Mouse (Mus musculus) gastrocnemius, adult 18-20 months (tissue): ENCODE measurements around the gene Nbl1. TPM values are rescaled to one million over a fixed set of nuclear protein-coding genes. Genes with fewer than 3 reads are reported as not detected.
A peak's percentile ranks its signal among the peaks of the same experiment; 100 is the strongest.

Source experiments
- DNase-seq: peaks from one replicate; pipeline ENCODE4 v3.0.0; 2021; ENCODE audit warnings: low spot score
- total RNA-seq, 2 experiments: library from RNA; stranded (reverse); gene quantifications; 2 replicates each; pipeline ENCODE4 v1.2.3; 2021

The Nbl1 gene
- total RNA-seq, 2 experiments from 2014 or later = 18.5 to 29.9 TPM

DNA sequence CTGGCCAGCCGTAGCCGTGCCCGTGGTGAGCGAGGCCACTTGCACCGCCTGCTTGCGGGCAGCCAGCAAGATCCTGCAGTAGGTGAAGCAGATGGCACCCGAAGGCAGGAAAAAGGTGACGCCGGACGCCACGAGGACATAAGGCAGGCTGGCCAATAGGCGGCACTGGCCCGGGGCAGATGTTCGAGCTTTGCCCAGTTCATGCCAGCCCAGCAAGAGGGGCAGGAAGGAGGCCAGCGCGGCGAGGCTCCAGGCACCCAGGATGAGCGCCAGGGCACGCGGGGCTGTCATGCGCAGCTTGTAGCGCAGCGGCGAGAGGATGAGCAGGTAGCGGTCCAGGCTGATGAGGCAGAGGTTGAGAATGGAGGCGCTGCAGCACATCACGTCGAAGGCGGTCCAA is 18.7 kb downstream of the Nbl1 start:
- peak; percentile 60 for DNase-seq

DNA sequence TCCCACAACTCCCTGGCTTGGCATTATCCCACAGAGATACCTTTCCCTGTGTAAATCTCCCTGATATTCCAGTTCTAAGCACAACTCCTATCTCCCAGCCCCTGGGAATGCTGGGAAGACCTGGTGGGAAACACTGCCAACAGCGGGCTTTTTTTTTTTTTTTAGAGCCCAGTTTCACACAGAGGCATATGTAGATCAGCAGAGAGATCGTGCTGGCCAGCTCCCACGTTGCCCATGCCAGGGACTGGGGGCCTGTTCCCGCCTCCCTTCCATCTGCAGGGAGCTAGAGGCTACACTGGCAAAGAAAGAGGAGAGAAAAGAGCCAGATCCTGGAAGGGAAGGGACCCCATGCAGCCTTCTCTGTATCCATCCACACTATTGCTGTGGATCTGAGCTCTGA is 24.5 kb downstream of the Nbl1 start:
- no peak for DNase-seq

DNA sequence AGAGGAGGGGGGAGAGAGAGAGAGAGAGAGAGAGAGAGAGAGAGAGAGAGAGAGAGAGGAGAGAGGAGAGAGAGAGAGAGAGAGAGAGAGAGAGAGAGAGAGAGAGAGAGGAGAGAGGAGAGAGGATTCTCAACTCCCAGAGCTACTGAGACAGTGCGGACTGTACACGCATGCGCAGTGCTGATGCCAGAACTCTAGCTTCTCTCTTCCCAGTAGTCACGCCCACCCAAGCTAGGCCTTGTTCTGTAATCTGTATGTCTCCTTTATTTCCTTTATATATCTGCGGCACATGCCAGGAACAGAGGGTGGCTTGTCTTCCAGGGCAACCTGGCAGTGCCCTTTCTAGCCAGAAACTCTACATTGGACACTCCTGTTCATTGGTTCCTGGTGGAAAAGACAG is 28.0 kb downstream of the Nbl1 start:
- no peak for DNase-seq

DNA sequence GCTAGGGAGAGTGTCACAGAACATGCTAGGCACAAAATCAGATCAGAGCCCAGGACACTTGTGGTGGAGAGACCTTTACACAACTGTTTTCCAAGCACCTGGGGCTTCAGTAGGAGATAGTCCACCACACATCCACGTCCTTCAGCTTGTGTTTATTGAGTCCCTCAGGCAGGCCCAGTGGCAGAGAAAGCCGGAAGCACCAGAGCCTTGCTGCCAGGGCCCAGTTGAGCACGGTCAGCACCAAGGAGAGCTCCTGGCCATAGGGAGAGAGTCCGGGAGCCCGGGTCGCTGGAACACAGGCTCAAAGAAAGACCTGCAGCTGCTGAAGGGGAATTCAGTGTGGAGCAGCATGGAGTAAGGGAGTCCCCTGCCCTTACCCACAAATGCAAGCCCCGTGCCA is 33.2 kb downstream of the Nbl1 start:
- DNase-seq = no peak

DNA sequence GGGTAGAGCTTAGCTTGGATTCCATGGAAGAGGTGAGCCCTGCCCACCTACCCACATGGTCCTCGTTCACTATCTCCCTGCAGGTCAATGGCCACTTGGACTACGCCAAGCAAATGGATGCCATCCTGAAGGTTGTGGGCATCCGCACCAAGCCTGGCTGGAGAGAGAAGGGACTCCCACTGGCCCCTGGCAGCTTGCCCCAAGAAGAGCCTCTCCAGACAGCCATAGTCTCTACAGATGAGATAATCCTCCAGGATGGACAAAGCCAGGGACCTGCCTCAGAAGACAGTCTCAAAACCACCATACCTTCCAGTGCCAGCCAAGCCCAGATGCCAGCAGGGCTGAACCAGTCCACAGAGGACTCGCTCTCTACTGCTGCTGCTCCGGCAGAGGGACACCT is 34.8 kb downstream of the Nbl1 start:
- DNase-seq = no peak

DNA sequence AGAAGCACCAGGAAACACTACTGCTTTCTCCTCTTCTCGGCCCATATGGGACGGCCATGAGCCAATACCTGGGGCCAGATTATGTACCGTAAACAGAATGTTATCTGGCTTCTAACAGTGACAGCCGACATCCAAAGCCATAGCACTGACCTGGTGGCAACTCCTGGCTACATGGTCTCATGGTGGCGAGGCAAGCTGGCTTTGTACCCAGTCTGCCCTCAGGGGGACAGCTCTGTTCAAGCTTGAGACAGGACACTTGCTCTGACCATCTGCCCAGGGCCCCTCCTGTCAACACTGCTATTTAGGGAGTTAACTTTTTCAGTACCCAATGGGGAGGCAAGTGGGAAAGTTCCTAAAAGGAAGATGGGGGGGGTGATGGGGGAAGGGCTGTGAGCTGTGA is 35.5 kb downstream of the Nbl1 start:
- DNase-seq = no peak

DNA sequence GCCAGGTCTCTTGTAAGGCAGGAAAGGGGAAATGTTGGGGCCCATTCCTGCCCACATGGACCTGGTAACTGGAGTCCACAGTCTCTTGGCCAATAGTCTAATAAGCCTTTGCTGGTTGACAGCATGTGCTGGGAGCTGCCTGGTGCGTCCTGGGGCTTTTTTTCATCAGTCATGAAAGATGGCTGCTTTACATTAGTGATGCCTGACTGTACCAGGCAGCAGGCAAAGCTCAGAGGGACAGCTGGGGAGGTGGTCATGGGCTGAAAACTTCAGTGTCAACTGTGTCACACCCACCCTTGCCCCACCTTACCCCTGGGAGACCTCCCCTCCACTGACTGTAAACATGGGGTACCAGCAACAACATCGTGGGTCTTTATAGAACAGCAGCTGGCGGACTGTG is 37.0 kb downstream of the Nbl1 start:
- DNase-seq = no peak

DNA sequence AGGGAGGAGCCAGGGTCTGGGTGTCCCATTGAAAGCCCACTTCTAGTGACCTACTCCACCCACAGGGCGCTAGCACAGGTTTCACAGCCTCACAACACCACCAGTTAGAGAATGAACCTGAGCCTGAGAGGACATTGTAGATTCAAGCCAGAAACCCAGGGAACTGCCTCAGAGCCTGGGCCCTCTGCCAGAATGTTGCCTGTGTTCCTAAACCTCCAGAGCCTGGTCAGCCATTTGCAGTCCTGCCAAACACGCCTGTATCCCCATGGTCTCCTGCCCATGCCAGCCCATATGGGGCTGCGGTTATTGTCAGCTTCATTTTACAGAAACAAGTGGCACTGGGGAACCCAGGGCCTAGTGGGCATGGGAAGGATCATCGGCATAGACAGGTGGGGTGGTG is 37.5 kb downstream of the Nbl1 start:
- no peak for DNase-seq

DNA sequence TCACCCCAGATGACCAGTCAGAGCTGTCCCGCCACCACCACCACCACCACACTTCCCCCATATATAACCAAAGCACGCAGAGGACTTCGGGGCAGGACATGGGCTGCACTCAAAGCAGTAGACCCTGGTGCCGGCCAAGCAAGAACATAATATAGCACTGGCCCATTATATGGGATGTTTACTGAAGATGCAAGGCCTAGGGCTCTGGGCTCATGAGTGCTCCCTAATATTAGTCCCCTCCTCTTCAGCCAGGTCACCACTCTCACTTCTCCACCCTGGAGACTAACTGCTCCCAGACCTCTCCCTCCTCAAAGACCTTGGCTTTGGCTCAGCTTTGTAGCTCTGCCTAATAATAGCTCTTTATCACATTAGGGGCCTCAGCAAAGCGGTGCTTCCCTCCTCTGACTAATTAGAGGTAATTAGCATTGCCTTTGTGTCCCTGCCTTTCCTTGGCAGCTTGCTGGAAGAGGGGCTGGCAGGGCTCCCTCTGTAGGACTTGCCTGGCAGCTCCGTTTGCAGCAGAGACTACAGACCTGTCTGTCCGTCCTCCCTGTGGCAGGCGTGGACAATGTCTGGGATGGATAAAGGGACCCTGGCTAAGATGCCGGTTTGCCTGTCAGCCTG is 38.4 kb downstream of the Nbl1 start:
- no peak for DNase-seq

DNA sequence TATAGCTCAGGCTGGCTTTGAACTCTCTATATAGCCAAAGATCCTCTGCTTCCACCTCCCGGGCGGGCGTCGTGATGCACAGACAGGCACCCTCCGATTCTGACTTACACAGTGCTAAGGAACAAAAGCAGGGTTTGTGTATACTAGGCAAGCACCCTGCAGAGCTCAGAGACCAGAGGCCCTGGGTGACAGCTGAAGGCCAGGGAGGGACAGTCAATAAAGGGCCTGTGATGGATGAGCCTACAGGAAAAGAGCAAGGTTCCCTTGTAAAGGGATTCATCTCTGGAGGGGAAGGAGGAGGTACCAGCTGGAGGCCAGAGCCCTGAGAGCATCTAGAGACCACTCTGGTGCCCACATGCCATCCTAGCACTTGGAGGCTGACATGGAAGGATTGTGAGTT is 39.4 kb downstream of the Nbl1 start:
- DNase-seq = no peak

DNA sequence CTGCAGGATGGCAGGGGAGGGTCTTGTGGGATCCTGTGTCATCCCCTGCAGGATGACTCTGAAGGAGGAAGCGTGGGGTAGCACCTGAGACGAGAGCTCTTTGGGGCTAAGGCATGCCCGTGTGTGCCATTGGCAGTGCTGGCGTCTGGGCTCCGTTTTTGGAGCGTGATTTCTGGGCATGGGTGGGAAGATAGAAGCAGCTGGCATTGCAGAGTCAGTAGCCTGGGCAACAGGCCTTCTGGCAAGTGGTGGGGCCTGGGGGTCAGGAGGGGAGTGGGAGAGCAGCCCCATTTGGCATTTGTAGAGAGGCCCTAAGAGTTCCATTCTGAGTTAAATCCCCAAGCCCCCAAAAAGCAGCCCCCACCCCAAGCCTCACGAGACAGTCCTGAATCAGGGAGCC is 40.0 kb downstream of the Nbl1 start:
- no peak for DNase-seq

DNA sequence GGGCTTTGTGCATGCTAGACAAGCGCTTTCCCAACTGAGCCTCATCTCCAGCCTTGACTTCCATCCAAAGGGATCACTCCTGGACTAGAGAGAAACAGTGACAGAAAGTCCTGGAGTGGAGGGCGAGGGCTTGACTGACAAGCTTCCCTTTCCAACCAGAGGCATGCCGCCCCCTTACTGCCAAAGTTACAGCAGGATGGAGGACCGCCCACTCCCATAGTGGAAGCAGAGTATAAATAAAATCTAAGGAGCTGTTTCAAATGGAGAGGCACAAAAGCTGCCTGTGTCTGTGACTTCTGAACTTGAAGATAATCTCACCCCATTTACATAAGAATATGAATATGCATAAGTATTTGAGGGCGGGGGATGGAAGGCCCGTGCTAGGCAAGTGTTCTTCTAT is 44.3 kb downstream of the Nbl1 start:
- DNase-seq = no peak

DNA sequence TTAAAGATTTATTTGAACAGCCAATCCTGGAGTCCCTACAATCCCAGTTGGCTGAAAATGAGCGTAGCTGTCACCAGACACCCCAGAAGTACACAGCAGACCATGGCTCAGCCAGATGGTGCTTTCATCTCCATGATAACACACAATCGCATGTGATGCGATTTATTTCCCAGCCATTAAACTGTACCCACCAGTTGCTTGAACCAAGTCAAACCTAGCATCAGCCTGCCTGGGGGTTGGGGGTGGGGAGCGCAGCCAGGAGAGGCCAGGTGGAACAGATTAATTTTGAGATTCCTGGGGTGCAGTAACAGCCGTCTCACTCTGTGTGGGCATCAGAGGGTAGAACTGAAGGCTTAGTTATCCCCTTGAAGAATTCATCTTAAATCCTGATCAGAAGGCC is 46.4 kb downstream of the Nbl1 start:
- DNase-seq = no peak

DNA sequence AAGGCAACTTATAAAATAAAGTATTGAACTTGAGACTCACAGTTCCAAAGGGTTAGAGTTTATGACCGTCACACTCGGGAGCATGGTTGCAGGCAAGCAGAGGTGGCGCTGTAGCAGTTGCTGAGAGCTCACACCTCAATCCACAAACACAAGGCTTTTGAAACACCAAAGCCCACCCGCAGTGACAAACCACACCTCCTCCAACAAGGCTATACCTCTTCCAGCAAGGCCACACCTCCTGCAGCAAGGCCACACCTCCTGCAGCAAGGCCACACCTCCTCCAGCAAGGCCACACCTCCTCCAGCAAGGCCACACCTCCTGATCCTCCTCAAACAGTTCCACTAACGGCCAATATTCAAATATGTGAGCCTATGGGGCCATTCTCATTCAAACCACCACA is 48.2 kb downstream of the Nbl1 start:
- no peak for DNase-seq

DNA sequence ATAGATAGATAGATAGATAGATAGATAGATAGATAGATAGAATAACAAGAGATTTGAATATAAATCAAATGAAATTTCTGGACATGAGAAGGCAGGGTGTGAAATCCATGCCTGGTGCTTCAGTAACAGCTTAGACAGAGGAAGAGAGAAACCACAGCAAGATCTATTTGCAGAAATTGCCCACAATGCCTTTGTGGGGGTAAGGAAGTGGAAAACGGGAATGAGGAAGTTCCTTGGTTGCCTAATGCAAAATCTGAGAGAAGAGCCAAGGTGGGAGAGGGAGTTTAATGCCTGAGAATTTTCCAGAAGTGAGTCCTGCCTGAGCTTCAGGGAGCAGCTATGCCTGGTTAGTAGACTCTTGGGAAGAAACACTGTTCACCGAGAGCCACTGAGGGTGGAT is 49.2 kb downstream of the Nbl1 start:
- no peak for DNase-seq

DNA sequence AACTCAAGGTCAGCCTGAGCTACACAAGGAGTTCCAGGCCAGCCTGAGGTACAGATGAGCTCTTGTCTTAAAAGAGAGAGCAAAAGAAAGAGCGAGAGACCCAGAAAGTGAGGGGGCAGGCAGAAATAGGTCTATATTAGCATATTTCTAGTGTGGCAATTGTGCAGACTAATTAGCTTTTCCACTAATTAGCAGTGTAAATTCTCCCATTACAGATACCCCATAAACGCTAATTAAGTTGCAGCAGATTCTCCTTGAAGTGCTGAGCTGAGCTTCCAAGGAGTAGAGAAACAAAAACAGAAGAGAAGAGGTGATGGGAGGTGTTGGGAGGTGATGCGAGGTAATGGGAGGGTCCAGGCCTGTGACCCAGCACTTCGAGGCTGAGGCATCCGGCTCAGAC is 50.2 kb downstream of the Nbl1 start:
- DNase-seq = no peak

DNA sequence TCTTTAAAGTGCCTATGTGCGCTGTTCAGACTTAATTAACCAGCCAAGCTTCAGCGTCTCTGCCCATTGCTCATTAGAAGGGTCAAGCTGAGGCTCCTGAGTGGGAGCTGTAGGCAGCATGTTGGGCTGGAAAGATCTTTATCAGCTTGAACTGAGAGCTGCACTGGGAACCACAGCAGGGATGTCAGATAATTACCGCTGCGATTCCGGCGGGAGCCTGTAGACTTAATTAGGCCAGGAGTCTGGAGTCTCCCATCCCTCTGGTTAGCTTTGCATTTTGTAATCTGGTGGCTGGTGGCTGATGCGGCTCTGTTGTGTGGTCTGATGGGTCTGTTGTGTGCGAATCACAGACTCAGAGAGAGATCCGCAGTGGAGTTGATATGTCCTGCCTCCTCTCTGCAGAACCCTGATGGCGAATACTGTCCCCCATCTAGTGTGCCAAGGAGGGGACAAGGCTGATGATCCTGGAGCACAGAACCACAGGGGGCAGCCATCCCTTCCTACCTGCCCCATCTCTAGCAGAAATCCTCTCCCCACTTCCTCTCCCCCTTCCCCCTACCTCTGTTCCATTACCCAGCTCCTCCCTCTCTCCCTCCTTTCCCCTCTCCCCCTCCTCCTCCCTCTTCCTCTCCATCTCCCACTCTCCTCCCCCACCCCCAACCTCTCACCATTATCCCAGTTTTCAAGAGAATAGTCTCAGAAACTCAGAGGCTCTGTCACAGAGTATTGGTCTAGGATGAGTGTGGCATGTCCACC is 52.5 kb downstream of the Nbl1 start:
- no peak for DNase-seq

DNA sequence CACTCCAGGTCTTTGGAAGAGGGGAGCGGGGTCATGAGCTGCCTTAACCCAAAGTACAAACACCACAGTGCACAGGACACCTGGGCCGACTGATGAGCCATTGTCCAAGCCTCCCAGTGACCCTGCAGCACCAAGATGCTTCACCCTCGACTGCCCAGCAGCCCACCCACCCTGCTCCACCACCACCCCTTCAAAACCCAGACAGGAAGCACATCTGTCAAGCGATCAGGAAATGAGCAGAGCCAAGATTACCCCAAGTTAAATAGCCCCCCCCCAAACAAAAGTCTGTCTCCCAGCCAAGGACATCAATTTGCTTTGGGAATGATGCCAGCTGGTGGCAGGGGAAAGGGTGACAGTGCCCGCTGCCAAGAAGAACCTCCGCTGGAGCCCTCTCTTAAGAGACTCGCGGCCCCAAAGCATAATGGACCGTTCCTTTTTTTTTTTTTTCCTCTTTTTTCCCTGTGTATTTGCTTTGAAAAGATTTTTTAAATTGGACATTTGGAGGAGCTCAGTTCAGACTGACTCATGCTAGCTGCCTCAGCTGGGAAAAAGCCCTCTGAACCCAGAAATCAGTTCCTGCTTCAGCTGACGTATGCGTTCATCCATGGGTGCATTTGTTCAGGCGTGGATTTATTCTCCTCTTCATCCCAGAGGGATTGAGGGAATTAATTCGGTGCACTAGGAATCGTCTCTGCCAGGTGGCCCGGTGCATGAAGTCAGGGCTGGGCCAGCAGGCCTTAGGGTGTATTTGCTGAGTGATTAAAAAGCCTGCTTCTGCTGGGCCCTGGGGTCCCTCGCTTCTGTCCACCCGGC is 54.8 kb downstream of the Nbl1 start:
- DNase-seq = no peak

DNA sequence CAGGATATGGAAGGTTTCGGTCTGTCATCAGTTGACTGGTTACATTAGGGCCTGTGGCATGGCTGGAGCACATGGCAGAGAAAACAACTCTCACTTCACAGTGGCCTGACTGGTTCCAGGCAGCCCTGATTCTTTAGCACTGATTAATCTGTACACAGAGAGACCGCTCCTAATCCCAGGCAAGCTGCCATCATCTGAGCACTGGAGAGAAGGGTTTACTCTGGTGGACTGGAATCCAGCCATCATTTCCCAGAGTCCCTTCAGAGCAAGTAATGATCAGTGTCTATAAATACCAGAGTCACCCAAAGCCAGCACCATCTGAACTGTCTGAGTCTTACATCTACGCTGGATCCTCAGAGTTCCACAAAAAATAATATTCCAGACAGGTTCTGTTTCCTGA is 57.0 kb downstream of the Nbl1 start:
- peak; percentile 51 for DNase-seq

DNA sequence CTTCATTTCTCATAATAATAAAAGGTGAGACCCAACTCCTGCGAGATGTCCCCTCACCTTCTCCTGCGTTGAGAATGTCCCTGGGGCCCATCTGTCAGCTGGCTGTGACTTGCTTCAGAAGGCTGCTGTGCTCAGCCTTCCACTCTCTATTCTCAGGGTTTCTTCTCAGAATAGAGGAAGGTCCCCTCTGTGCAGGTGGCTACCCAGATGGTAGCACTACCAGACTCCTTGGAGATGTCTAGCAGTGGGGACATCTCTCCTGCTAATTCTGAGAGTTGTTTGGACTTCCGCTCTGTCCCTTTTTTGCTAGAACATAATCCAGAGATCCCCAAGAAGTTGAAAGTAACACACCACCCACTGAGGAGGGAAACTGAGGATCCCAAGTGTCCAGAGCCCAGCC is 57.9 kb downstream of the Nbl1 start:
- no peak for DNase-seq

DNA sequence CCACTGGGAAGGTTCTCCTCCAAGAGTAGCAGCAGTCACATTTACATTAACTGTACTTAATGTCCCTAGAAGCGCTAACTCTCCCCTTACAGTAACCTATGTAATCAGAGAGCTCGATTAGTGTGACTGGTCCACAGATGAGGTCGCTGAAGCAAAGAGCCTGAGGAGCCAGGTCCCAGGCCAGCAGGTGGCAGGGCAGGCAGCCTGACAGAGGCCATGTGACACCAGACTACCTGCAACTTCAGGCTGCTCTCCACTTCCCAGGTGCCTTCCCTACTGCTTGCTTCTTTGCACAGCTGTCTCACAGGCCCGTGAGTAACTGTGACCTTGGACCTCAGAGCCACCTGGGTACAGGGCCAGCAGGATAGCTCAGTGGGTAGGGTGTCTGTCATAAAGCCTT is 58.3 kb downstream of the Nbl1 start:
- no peak for DNase-seq

DNA sequence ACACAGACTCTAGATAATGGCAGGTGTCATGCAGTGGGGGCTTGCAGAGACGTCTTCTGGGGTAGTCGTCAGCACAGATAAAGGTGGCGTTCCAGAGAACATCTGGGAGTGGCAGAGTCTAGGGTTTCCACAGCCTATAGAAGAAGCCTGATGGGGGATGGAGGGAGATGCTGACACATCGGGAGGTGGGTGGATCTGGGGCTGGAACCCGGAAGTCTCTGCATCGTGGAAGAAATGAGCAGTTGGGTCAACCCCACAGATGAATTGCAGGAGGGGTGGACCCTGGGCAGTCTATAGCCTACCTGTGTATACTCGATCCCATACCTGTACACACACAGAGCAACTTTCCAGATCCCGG is 58.8 kb downstream of the Nbl1 start:
- no peak for DNase-seq
